Mouse (Mus musculus) limb, embryonic 14.5 days (tissue): Measurements from ENCODE around the gene Gm42791. TPM values are rescaled to one million over a fixed set of nuclear protein-coding genes. Genes with fewer than 3 reads are reported as not detected.

Experiments used
- ATAC-seq: fragments of 200-750 bp; cut with Nextera tagmentation; 2 replicates; pipeline ENCODE4 v1.8.0; 2017; ENCODE audit warnings: low read depth, moderate number of reproducible peaks, moderate TSS enrichment; ENCODE audit not compliant: low FRiP score
- DNase-seq: peaks from one replicate; pipeline ENCODE4 v3.0.0-alpha.2; 2015; ENCODE audit warnings: low spot score
- H3K27ac ChIP-seq: fragments of 300-500 bp; sonication (generic); replicated peaks from 2 replicates; pipeline ENCODE4 v1.5.1; 2014; ENCODE audit warnings: low read depth, mild to moderate bottlenecking, low read length, moderate library complexity, mixed read lengths
- H3K27me3 ChIP-seq: fragments of 300-500 bp; sonication (generic); 2 replicates; pipeline ENCODE4 v1.6.1; 2014; ENCODE audit warnings: low read length, mixed read lengths; ENCODE audit not compliant: control insufficient read depth, insufficient read depth
- H3K36me3 ChIP-seq: fragments of 300-500 bp; sonication (generic); 2 replicates; pipeline ENCODE4 v1.6.1; 2014; ENCODE audit warnings: mild to moderate bottlenecking, low read length, moderate library complexity, mixed read lengths; ENCODE audit not compliant: control insufficient read depth, insufficient read depth
- H3K4me1 ChIP-seq: fragments of 300-500 bp; sonication (generic); 2 replicates; pipeline ENCODE4 v1.6.1; 2014; ENCODE audit warnings: antibody characterized with exemption, low read length, mixed read lengths; ENCODE audit not compliant: control insufficient read depth, insufficient read depth
- H3K4me2 ChIP-seq: fragments of 300-500 bp; sonication (generic); replicated peaks from 2 replicates; pipeline ENCODE4 v1.6.1; 2014; ENCODE audit warnings: low read depth, mild to moderate bottlenecking, low read length, moderate library complexity; ENCODE audit not compliant: severe bottlenecking
- H3K4me3 ChIP-seq: fragments of 300-500 bp; sonication (generic); replicated peaks from 2 replicates; pipeline ENCODE4 v1.5.1; 2014; ENCODE audit warnings: low read length
- H3K9ac ChIP-seq: fragments of 300-500 bp; sonication (generic); 2 replicates; pipeline ENCODE4 v1.6.1; 2014; ENCODE audit warnings: mild to moderate bottlenecking, low read depth, low read length, moderate library complexity; ENCODE audit not compliant: severe bottlenecking
- H3K9me3 ChIP-seq: fragments of 300-500 bp; sonication (generic); 2 replicates; pipeline ENCODE4 v1.6.1; 2016; ENCODE audit warnings: low read length; ENCODE audit not compliant: control insufficient read depth
- POLR2A ChIP-seq: fragments of 200-500 bp; IDR thresholded peaks from 2 replicates; pipeline ENCODE4 v1.8.0; 2012; ENCODE audit warnings: inconsistent platforms, mild to moderate bottlenecking, moderate library complexity, borderline replicate concordance; ENCODE audit not compliant: insufficient read depth, insufficient read length; ENCODE audit errors: extremely low read depth
- WGBS: fragments of 180-500 bp; shearing (Covaris S2); extraction: QIAGEN DNeasy Blood & Tissue Kit; methylation state at CpG from one replicate; pipeline ENCODE4 v1.1.7; 2014; 5-methylcytosine and 5-hydroxymethylcytosine counted together
- polyA plus RNA-seq, 2 experiments: library from polyadenylated mRNA; depleted of rRNA in 1 of 2; stranded (reverse) in 1 of 2; unstranded in 1 of 2; fragments of >200 nt; fragmentation: Nextera tagmentation in 1 of 2; extraction: Ambion mirVana in 1 of 2; gene quantifications; 2 replicates each; pipeline versions ENCODE4 v1.2.1 to v1.2.3; 2012 to 2014

The Gm42791 gene
- polyA plus RNA-seq, 2 experiments = not detected

GRCm38 (mm10) chr5:148989480-148989879 is 5.5 kb downstream of the Gm42791 start:
- Histone ChIP-seq H3K4me3 (no peak overlapping the region), H3K27me3 (no peaks in the 10 kb centered on the region)
- ATAC-seq = no peak

GRCm38 (mm10) chr5:148984961-148985360 is 10.0 kb downstream of the Gm42791 start:
- DNase-seq = no peak
- 55% methylated on average over 13 of the region's 13 CpGs for WGBS

More at GRCm38 (mm10) chr5:148989480-148989879, 5.5 kb downstream of the Gm42791 start:
- peaks cover 11% of the 10 kb centered on the region for H3K9me3 ChIP-seq
- TF ChIP-seq POLR2A = no peak
- H3K9ac ChIP-seq = no peak overlapping the region
- H3K4me2 ChIP-seq = no peak overlapping the region
- DNase-seq = no peak
- no peaks in the 10 kb centered on the region for H3K36me3 ChIP-seq
- WGBS = 89% methylated on average over 7 of the region's 7 CpGs
- H3K4me1 ChIP-seq = 0 out of 2 replicates have a peak, but pooled peaks cover 5% of the 10 kb centered on the region
- no peak overlapping the region for H3K27ac ChIP-seq

GRCm38 (mm10) chr5:148983696-148984095 is 11.3 kb downstream of the Gm42791 start:
- H3K36me3 ChIP-seq = no peaks in the 10 kb centered on the region
- peaks cover 6% of the 10 kb centered on the region; the same call in 1 of the 2 replicates for H3K9me3 ChIP-seq
- ATAC-seq = no peak
- no peak overlapping the region for H3K9ac ChIP-seq
- no peak for TF ChIP-seq POLR2A
- H3K27ac ChIP-seq = no peak overlapping the region
- no peak for DNase-seq
- H3K4me1 ChIP-seq = peaks cover 2% of the 10 kb centered on the region; the same call in 1 of the 2 replicates
- H3K27me3 ChIP-seq = no peaks in the 10 kb centered on the region
- H3K4me2 ChIP-seq = no peak overlapping the region
- WGBS = 100% methylated on average over 1 of the region's 1 CpGs
- H3K4me3 ChIP-seq = no peak overlapping the region

More at GRCm38 (mm10) chr5:148984961-148985360, 10.0 kb downstream of the Gm42791 start:
- Histone ChIP-seq H3K27ac (no peak overlapping the region), H3K4me3 (no peak overlapping the region), H3K9ac (no peak overlapping the region), H3K4me2 (no peak overlapping the region), H3K36me3 (no peaks in the 10 kb centered on the region), H3K27me3 (no peaks in the 10 kb centered on the region), H3K4me1 (no peaks in the 10 kb centered on the region), H3K9me3 (peaks cover 6% of the 10 kb centered on the region; the same call in 1 of the 2 replicates)
- ATAC-seq = no peak
- TF ChIP-seq POLR2A = no peak

- Histone ChIP-seq H3K27me3 (no peaks in the 10 kb centered on the region), H3K4me1 (peaks cover 7% of the 10 kb centered on the region; the same call in 1 of the 2 replicates), H3K36me3 (no peaks in the 10 kb centered on the region), H3K9me3 (peaks cover 5% of the 10 kb centered on the region; the same call in 1 of the 2 replicates), H3K27ac (no peak overlapping the region), H3K4me2 (no peak overlapping the region), H3K9ac (no peak overlapping the region), H3K4me3 (no peak overlapping the region)
- 50% methylated on average over 12 of the region's 12 CpGs for WGBS
- DNase-seq = no peak
- ATAC-seq = no peak
- no peak for TF ChIP-seq POLR2A
Measured at GRCm38 (mm10) chr5:148983108-148983664, 11.8 kb downstream of the Gm42791 start.

GRCm38 (mm10) chr5:148982396-148982795 is 12.6 kb downstream of the Gm42791 start:
- ATAC-seq = no peak
- 88% methylated on average over 7 of the region's 7 CpGs for WGBS
- no peak for DNase-seq

GRCm38 (mm10) chr5:148980607-148981006 is 14.3 kb downstream of the Gm42791 start:
- Histone ChIP-seq H3K4me1 (peaks cover 14% of the 10 kb centered on the region), H3K4me2 (no peak overlapping the region), H3K4me3 (no peak overlapping the region), H3K27me3 (no peaks in the 10 kb centered on the region), H3K27ac (no peak overlapping the region), H3K9me3 (no peaks in the 10 kb centered on the region), H3K36me3 (no peaks in the 10 kb centered on the region), H3K9ac (no peak overlapping the region)
- DNase-seq (no peak), ATAC-seq (no peak)
- TF ChIP-seq POLR2A = no peak
- WGBS = 60% methylated on average over 6 of the region's 6 CpGs

More at GRCm38 (mm10) chr5:148982396-148982795, 12.6 kb downstream of the Gm42791 start:
- H3K4me2 ChIP-seq = no peak overlapping the region
- H3K27ac ChIP-seq = no peak overlapping the region
- no peaks in the 10 kb centered on the region for H3K36me3 ChIP-seq
- no peak for TF ChIP-seq POLR2A
- no peaks in the 10 kb centered on the region for H3K9me3 ChIP-seq
- no peaks in the 10 kb centered on the region for H3K27me3 ChIP-seq
- H3K4me1 ChIP-seq = peaks cover 14% of the 10 kb centered on the region
- H3K4me3 ChIP-seq = no peak overlapping the region
- no peak overlapping the region for H3K9ac ChIP-seq
